In the genomic region with DNA sequence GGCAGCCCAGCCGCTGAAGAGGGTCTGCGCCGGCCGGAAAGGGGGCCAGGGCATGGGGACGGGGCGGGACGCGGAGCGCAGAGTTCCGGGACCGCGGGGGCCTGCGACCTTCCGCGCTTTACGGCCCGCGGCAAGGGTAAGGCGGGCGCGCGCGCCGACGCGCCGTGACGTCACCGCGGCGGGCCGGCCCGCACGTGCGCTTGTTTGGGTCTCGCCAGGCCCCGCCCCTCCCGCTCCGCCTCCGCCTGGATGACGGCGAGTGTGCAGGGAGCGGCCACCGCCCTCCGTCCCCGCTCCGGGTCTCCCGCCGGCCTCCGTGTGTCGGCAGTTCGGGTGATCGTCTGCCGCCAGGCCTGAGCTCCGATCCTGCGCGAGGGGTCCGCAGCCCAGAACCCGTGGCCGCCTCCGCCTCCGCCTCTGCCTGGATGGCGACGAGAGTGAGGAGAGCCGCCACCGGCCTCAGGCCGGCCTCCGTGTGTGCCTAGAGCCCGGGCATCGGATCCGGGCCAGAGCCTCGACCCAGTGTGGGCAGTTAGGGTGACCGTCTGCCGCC, we compare ENCODE assay signal across 7 mouse cellular contexts. TPM values are rescaled to one million over a fixed set of nuclear protein-coding genes. Genes with fewer than 3 reads are reported as not detected.
DNase-seq lines count a peak whose midpoint lies in the region; ATAC-seq lines count a peak whose summit lies in the region.
"Not testable (repeated sequence)": the region's sequence is repeated elsewhere in the genome, so short reads cannot be mapped to it uniquely, and the experiment has no call there.

No protein-coding gene starts in this region.

- H3K27me3 ChIP-seq in limb, embryonic 10.5 days (ENCODE audit: low read depth, poor library complexity, severe bottlenecking); midbrain, embryonic 13.5 days: not testable (repeated sequence)

- peak overlapping the region; percentile 84 for H3K4me2 ChIP-seq in midbrain, embryonic 13.5 days (replicated peaks)

- peak; percentile 89 for DNase-seq in adrenal gland, adult 8-10 months
- DNase-seq in embryo, embryonic 9.5 days (ENCODE audit: extremely low spot score), result peak; percentile 94
- peak; percentile 90 for DNase-seq in kidney, adult 11 months
- peak; percentile 93 for DNase-seq in limb, embryonic 10.5 days (ENCODE audit: low spot score)
- peak; percentile 89 for DNase-seq in spleen, adult 12 weeks (ENCODE audit: low spot score)

- not testable (repeated sequence) for H3K27ac ChIP-seq in limb, embryonic 10.5 days
- peak overlapping the region; percentile 56; the same call in 1 of the 2 replicates for H3K27ac ChIP-seq in midbrain, embryonic 13.5 days

- H3K4me1 ChIP-seq in limb, embryonic 10.5 days, result peaks cover 16% of the 10 kb centered on the region
- H3K4me1 ChIP-seq in midbrain, embryonic 13.5 days (replicated peaks), result peaks cover 16% of the 10 kb centered on the region

- peak overlapping the region; percentile 77 for H3K9ac ChIP-seq in midbrain, embryonic 13.5 days (replicated peaks)

- under 1% methylated on average over 74 of the region's 74 CpGs for WGBS in limb, embryonic 10.5 days
- under 1% methylated on average over 71 of the region's 74 CpGs for WGBS in midbrain, embryonic 13.5 days

- peak; percentile 96 for ATAC-seq in granulocyte monocyte progenitor cell, adult 5-6 weeks (replicated peaks; ENCODE audit: poor library complexity, severe bottlenecking)
- ATAC-seq in midbrain, embryonic 13.5 days, result peak; percentile 96

- not testable (repeated sequence) for H3K9me3 ChIP-seq in limb, embryonic 10.5 days (replicated peaks); midbrain, embryonic 13.5 days

- H3K4me3 ChIP-seq in limb, embryonic 10.5 days, result peak overlapping the region; percentile 77
- peak overlapping the region; percentile 69 for H3K4me3 ChIP-seq in midbrain, embryonic 13.5 days (replicated peaks)

- H3K36me3 ChIP-seq in limb, embryonic 10.5 days; midbrain, embryonic 13.5 days: not testable (repeated sequence)

RNA-seq across cellular contexts. Expression of gene Pdpr, which starts 51.1 kb away (rescaled TPM):
- 10 to 100 TPM; 36.7 to 47.4 (median 43.6) TPM for total RNA-seq in adrenal gland, adult 8-10 months (2022)
- 11.5 and 15.4 TPM in 2 replicates for total RNA-seq in granulocyte monocyte progenitor cell, adult 5-6 weeks (2014; fragmentation: Nextera tagmentation)
- 16.9 and 18.5 TPM in 2 replicates for total RNA-seq in granulocyte monocyte progenitor cell, adult 5-6 weeks (2017)
- 10.2 and 13.3 TPM in 2 replicates for polyA plus RNA-seq in limb, embryonic 10.5 days (2016; fragmentation: Nextera tagmentation; extraction: Ambion mirVana)
- 10.4 and 11.0 TPM in 2 replicates for polyA plus RNA-seq in midbrain, embryonic 13.5 days (2015; fragmentation: Nextera tagmentation; extraction: Ambion mirVana)

RNA-seq across cellular contexts. Expression of gene Clec18a, which starts 53.3 kb away (rescaled TPM):
- total RNA-seq in adrenal gland, adult 8-10 months (2022), result not detected
- total RNA-seq in granulocyte monocyte progenitor cell, adult 5-6 weeks (2014; fragmentation: Nextera tagmentation), result not detected in 2 replicates
- total RNA-seq in granulocyte monocyte progenitor cell, adult 5-6 weeks (2017), result 0.13 TPM in 1 of 2 replicates, not detected in the other
- polyA plus RNA-seq in limb, embryonic 10.5 days (2016; fragmentation: Nextera tagmentation; extraction: Ambion mirVana), result not detected in 2 replicates
- 0.23 and 0.30 TPM in 2 replicates for polyA plus RNA-seq in midbrain, embryonic 13.5 days (2015; fragmentation: Nextera tagmentation; extraction: Ambion mirVana)
